Mouse (Mus musculus): ENCODE data around the gene Coch.
"Not testable (repeated sequence)": the region's sequence is repeated elsewhere in the genome, so short reads cannot be mapped to it uniquely, and the experiment has no call there.

Gene Coch

GRCm38 (mm10) chr12:51636689-51637470 lies 43.7 kb downstream of the Coch start:
- DNase-seq (ENCODE audit: low spot score in 2 of 2), result no peak

- no peak for DNase-seq (ENCODE audit: low spot score in 2 of 2)
These were observed 48.7 kb downstream of the Coch start for GRCm38 (mm10) chr12:51641871-51642270.

- DNase-seq (ENCODE audit: low spot score in 2 of 2), result not testable (repeated sequence)
These were observed 56.3 kb downstream of the Coch start for GRCm38 (mm10) chr12:51649401-51649800.

Data from spleen, postnatal 14 days (tissue).